Mouse (Mus musculus) limb, embryonic 14.5 days (tissue): Measurements from ENCODE around the gene Prkab2. TPM values are rescaled to one million over a fixed set of nuclear protein-coding genes. Genes with fewer than 3 reads are reported as not detected.

Experiments used
- ATAC-seq: fragments of 200-750 bp; cut with Nextera tagmentation; 2 replicates; pipeline ENCODE4 v1.8.0; 2017; ENCODE audit warnings: low read depth, moderate number of reproducible peaks, moderate TSS enrichment; ENCODE audit not compliant: low FRiP score
- DNase-seq: peaks from one replicate; pipeline ENCODE4 v3.0.0-alpha.2; 2015; ENCODE audit warnings: low spot score
- H3K27ac ChIP-seq: fragments of 300-500 bp; sonication (generic); replicated peaks from 2 replicates; pipeline ENCODE4 v1.5.1; 2014; ENCODE audit warnings: low read depth, mild to moderate bottlenecking, low read length, moderate library complexity, mixed read lengths
- H3K27me3 ChIP-seq: fragments of 300-500 bp; sonication (generic); 2 replicates; pipeline ENCODE4 v1.6.1; 2014; ENCODE audit warnings: low read length, mixed read lengths; ENCODE audit not compliant: control insufficient read depth, insufficient read depth
- H3K36me3 ChIP-seq: fragments of 300-500 bp; sonication (generic); 2 replicates; pipeline ENCODE4 v1.6.1; 2014; ENCODE audit warnings: mild to moderate bottlenecking, low read length, moderate library complexity, mixed read lengths; ENCODE audit not compliant: control insufficient read depth, insufficient read depth
- H3K4me1 ChIP-seq: fragments of 300-500 bp; sonication (generic); 2 replicates; pipeline ENCODE4 v1.6.1; 2014; ENCODE audit warnings: antibody characterized with exemption, low read length, mixed read lengths; ENCODE audit not compliant: control insufficient read depth, insufficient read depth
- H3K4me2 ChIP-seq: fragments of 300-500 bp; sonication (generic); replicated peaks from 2 replicates; pipeline ENCODE4 v1.6.1; 2014; ENCODE audit warnings: low read depth, mild to moderate bottlenecking, low read length, moderate library complexity; ENCODE audit not compliant: severe bottlenecking
- H3K4me3 ChIP-seq: fragments of 300-500 bp; sonication (generic); replicated peaks from 2 replicates; pipeline ENCODE4 v1.5.1; 2014; ENCODE audit warnings: low read length
- H3K9ac ChIP-seq: fragments of 300-500 bp; sonication (generic); 2 replicates; pipeline ENCODE4 v1.6.1; 2014; ENCODE audit warnings: mild to moderate bottlenecking, low read depth, low read length, moderate library complexity; ENCODE audit not compliant: severe bottlenecking
- H3K9me3 ChIP-seq: fragments of 300-500 bp; sonication (generic); 2 replicates; pipeline ENCODE4 v1.6.1; 2016; ENCODE audit warnings: low read length; ENCODE audit not compliant: control insufficient read depth
- POLR2A ChIP-seq: fragments of 200-500 bp; IDR thresholded peaks from 2 replicates; pipeline ENCODE4 v1.8.0; 2012; ENCODE audit warnings: inconsistent platforms, mild to moderate bottlenecking, moderate library complexity, borderline replicate concordance; ENCODE audit not compliant: insufficient read depth, insufficient read length; ENCODE audit errors: extremely low read depth
- WGBS: fragments of 180-500 bp; shearing (Covaris S2); extraction: QIAGEN DNeasy Blood & Tissue Kit; methylation state at CpG from one replicate; pipeline ENCODE4 v1.1.7; 2014; 5-methylcytosine and 5-hydroxymethylcytosine counted together
- polyA plus RNA-seq, 2 experiments: library from polyadenylated mRNA; depleted of rRNA in 1 of 2; stranded (reverse) in 1 of 2; unstranded in 1 of 2; fragments of >200 nt; fragmentation: Nextera tagmentation in 1 of 2; extraction: Ambion mirVana in 1 of 2; gene quantifications; 2 replicates each; pipeline versions ENCODE4 v1.2.1 to v1.2.3; 2012 to 2014

Gene Prkab2
- polyA plus RNA-seq, 2 experiments, result 7.2 to 15.6 TPM

- no peak overlapping the region for H3K27ac ChIP-seq
- peaks cover 3% of the 10 kb centered on the region; the same call in 1 of the 2 replicates for H3K4me1 ChIP-seq
- DNase-seq (no peak), ATAC-seq (no peak)
- H3K27me3 ChIP-seq, result no peaks in the 10 kb centered on the region
- WGBS, result 90% methylated on average over 3 of the region's 3 CpGs
- H3K4me3 ChIP-seq, result no peak overlapping the region
- no peaks in the 10 kb centered on the region for H3K9me3 ChIP-seq
- H3K36me3 ChIP-seq, result peaks cover 5% of the 10 kb centered on the region
- no peak overlapping the region for H3K4me2 ChIP-seq
- TF ChIP-seq POLR2A, result no peak
- H3K9ac ChIP-seq, result no peak overlapping the region
Measured at GRCm38 (mm10) chr3:97676126-97676525, 18.1 kb downstream of the Prkab2 start.

GRCm38 (mm10) chr3:97678416-97678815 lies 20.4 kb downstream of the Prkab2 start:
- no peaks in the 10 kb centered on the region for H3K27me3 ChIP-seq
- no peak overlapping the region for H3K4me2 ChIP-seq
- no peak for TF ChIP-seq POLR2A
- H3K27ac ChIP-seq, result no peak overlapping the region
- H3K4me1 ChIP-seq, result peaks cover 6% of the 10 kb centered on the region
- no peaks in the 10 kb centered on the region for H3K36me3 ChIP-seq
- no peak overlapping the region for H3K4me3 ChIP-seq
- H3K9me3 ChIP-seq, result no peaks in the 10 kb centered on the region
- WGBS, result 87% methylated on average over 3 of the region's 3 CpGs
- DNase-seq (no peak), ATAC-seq (no peak)
- no peak overlapping the region for H3K9ac ChIP-seq

- Histone ChIP-seq H3K36me3 (no peaks in the 10 kb centered on the region), H3K27ac (no peak overlapping the region), H3K9ac (peak overlapping the region; percentile 51), H3K9me3 (no peaks in the 10 kb centered on the region), H3K27me3 (no peaks in the 10 kb centered on the region), H3K4me2 (peak overlapping the region; percentile 84), H3K4me1 (peaks cover 6% of the 10 kb centered on the region), H3K4me3 (peak overlapping the region; percentile 40)
- 3% methylated on average over 28 of the region's 28 CpGs for WGBS
- ATAC-seq (peak; percentile 69), DNase-seq (peak; percentile 64)
- TF ChIP-seq POLR2A, result no peak
Measured at GRCm38 (mm10) chr3:97680631-97681320, 22.8 kb downstream of the Prkab2 start.

- ATAC-seq, result peak; percentile 44; the same call in 1 of the 2 replicates
Measured at GRCm38 (mm10) chr3:97681321-97682158, 23.5 kb downstream of the Prkab2 start.

GRCm38 (mm10) chr3:97682159-97682502 lies 24.1 kb downstream of the Prkab2 start:
- peak overlapping the region; percentile 40 for H3K4me3 ChIP-seq
- no peaks in the 10 kb centered on the region for H3K36me3 ChIP-seq
- 4% methylated on average over 11 of the region's 11 CpGs for WGBS
- no peak for TF ChIP-seq POLR2A
- peak overlapping the region; percentile 84 for H3K4me2 ChIP-seq
- H3K9ac ChIP-seq, result 0 out of 2 replicates have a peak overlapping the region, but pooled peaks have one; percentile 51
- H3K4me1 ChIP-seq, result peaks cover 6% of the 10 kb centered on the region
- DNase-seq (no peak), ATAC-seq (no peak)
- H3K27me3 ChIP-seq, result no peaks in the 10 kb centered on the region
- no peaks in the 10 kb centered on the region for H3K9me3 ChIP-seq
- no peak overlapping the region for H3K27ac ChIP-seq

More at GRCm38 (mm10) chr3:97681321-97682158, 23.5 kb downstream of the Prkab2 start:
- peak overlapping the region; percentile 84 for H3K4me2 ChIP-seq
- no peaks in the 10 kb centered on the region for H3K27me3 ChIP-seq
- no peaks in the 10 kb centered on the region for H3K36me3 ChIP-seq
- H3K27ac ChIP-seq, result no peak overlapping the region
- no peaks in the 10 kb centered on the region for H3K9me3 ChIP-seq
- peak overlapping the region; percentile 40 for H3K4me3 ChIP-seq
- peak overlapping the region; percentile 51 for H3K9ac ChIP-seq
- H3K4me1 ChIP-seq, result peaks cover 6% of the 10 kb centered on the region
- TF ChIP-seq POLR2A, result no peak
- WGBS, result 1% methylated on average over 33 of the region's 33 CpGs
- DNase-seq, result peak; percentile 82
